Mouse (Mus musculus): Measurements from ENCODE around the gene Fcer1a.
"Not testable (repeated sequence)": the region's sequence is repeated elsewhere in the genome, so short reads cannot be mapped to it uniquely, and the experiment has no call there.

The Fcer1a gene

GRCm38 (mm10) chr1:173227081-173227480, at the start of gene Fcer1a:
TSS of gene Fcer1a (minus strand) at chr1:173227214.
- DNase-seq (ENCODE audit: low read depth, low spot score) = no peak

GRCm38 (mm10) chr1:173265701-173266100, 38.7 kb upstream of the Fcer1a start, which contains the start of gene Olfr418:
TSS of gene Olfr418 (plus strand) at chr1:173266001.
- no peak for DNase-seq (ENCODE audit: low read depth, low spot score)

- no peak for DNase-seq (ENCODE audit: low read depth, low spot score)
These were observed 22.9 kb upstream of the Fcer1a start for GRCm38 (mm10) chr1:173249888-173250287.

GRCm38 (mm10) chr1:173237004-173237403, 10.0 kb upstream of the Fcer1a start:
- DNase-seq (ENCODE audit: low read depth, low spot score) = not testable (repeated sequence)

GRCm38 (mm10) chr1:173216481-173216880, 10.5 kb downstream of the Fcer1a start:
- no peak for DNase-seq (ENCODE audit: low read depth, low spot score)

- DNase-seq (ENCODE audit: low read depth, low spot score) = no peak
These were observed 14.9 kb downstream of the Fcer1a start, which contains the start of gene Olfr1404 for GRCm38 (mm10) chr1:173212092-173212491. TSS of gene Olfr1404 (plus strand) at chr1:173212392.

- no peak for DNase-seq (ENCODE audit: low read depth, low spot score)
These were observed 29.5 kb downstream of the Fcer1a start, which contains the start of gene Olfr218 for GRCm38 (mm10) chr1:173197508-173197907. TSS of gene Olfr218 (plus strand) at chr1:173197808.

- DNase-seq (ENCODE audit: low read depth, low spot score) = no peak
These were observed 30.7 kb downstream of the Fcer1a start for GRCm38 (mm10) chr1:173196359-173196758.

- no peak for DNase-seq (ENCODE audit: low read depth, low spot score)
These were observed 35.0 kb downstream of the Fcer1a start for GRCm38 (mm10) chr1:173192059-173192458.

- DNase-seq (ENCODE audit: low read depth, low spot score) = no peak
These were observed 36.5 kb downstream of the Fcer1a start, which contains the start of gene Olfr1406 for GRCm38 (mm10) chr1:173190540-173190939. TSS of gene Olfr1406 (minus strand) at chr1:173190640.

GRCm38 (mm10) chr1:173174154-173174842, 52.7 kb downstream of the Fcer1a start:
- no peak for DNase-seq (ENCODE audit: low read depth, low spot score)

Data from brain, embryonic 18.5 days (tissue).